In the genomic region with DNA sequence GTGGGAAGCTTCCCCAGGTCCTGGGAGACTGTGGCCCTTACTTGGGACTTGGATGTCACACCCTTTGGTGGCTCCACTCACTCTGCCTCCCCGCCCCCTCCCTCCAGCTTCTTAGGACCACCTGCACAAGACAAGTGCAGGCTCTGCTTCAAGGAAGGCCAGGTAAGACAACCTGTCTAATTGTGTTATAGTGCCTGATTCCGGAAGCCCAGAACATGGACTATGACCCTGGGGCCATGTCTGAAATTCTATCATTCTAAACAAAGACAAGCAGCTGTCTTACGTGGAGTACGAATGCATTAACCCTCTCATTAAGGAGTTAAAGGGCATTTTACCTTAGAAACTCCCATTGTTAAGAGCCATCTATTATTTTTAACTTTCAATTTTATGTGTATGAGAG, we compare ENCODE assay signal across 24 mouse cellular contexts. TPM values are rescaled to one million over a fixed set of nuclear protein-coding genes. Genes with fewer than 3 reads are reported as not detected.
DNase-seq lines count a peak whose midpoint lies in the region; ATAC-seq and TF ChIP-seq lines count a peak whose summit lies in the region.
"Had no signal": no experiment of that assay in that cellular context is flagged by ENCODE, and none has a peak within 500 bp of the region (broad histone marks: within the 10 kb centered on the region; RNA-seq: fewer than 3 reads in every experiment).

No protein-coding gene starts in this region.

- TF ChIP-seq CTCF in G1E (IDR thresholded peaks at IDR 0.05; ENCODE audit: low read depth, low read length), result no peak
- no peak for TF ChIP-seq CTCF in intestine, postnatal 0 days (IDR thresholded peaks at IDR 0.05; ENCODE audit: low read depth)

- DNase-seq in G1E (ENCODE audit: low spot score), result no peak
- no peak for DNase-seq in layer of hippocampus, postnatal 25 days (ENCODE audit: extremely low spot score in 1 of 2, low spot score in 1 of 2)
- no peak for DNase-seq in midbrain, embryonic 10.5 days (ENCODE audit: low spot score)
- no peak for DNase-seq in liver, embryonic 11.5 days (ENCODE audit: low spot score)
- no peak for DNase-seq in thymus, postnatal 14 days
- DNase-seq: adrenal gland, adult 2 months; adrenal gland, adult 8-10 months; adrenal gland, postnatal 10 days; adrenal gland, postnatal 14 days; adrenal gland, postnatal 25 days; adrenal gland, postnatal 36 days; B cell, adult 2 months; cerebellum, adult 11 months; cerebellum, adult 11-12 months; cerebellum, adult 18-20 months had no signal

- ATAC-seq in G1E (ENCODE audit: extremely low read depth, insufficient number of reproducible peaks, low FRiP score, poor library complexity, severe bottlenecking), result no peak
- 0 out of 2 replicates have a peak, but pooled peaks have one; percentile 39 for ATAC-seq in intestine, embryonic 15.5 days
- ATAC-seq in intestine, embryonic 16.5 days, result peak; percentile 60
- peak; percentile 62 for ATAC-seq in intestine, postnatal 0 days
- ATAC-seq in liver, embryonic 11.5 days (replicated peaks; ENCODE audit: low FRiP score), result no peak
- ATAC-seq: activated CD4-positive, CD25-positive, alpha-beta regulatory T cell, adult 4 months; CD4-positive, CD25-positive, alpha-beta regulatory T cell, adult 4 months; Patski had no signal

- no peak overlapping the region for H3K4me2 ChIP-seq in intestine, embryonic 15.5 days (replicated peaks)
- H3K4me2 ChIP-seq in intestine, embryonic 16.5 days (ENCODE audit: low read depth, low read length), result no peak overlapping the region
- H3K4me2 ChIP-seq in intestine, postnatal 0 days (replicated peaks; ENCODE audit: low read depth), result no peak overlapping the region
- no peak overlapping the region for H3K4me2 ChIP-seq in liver, embryonic 11.5 days

- H3K4me1 ChIP-seq in G1E (ENCODE audit: insufficient read depth, low read depth, low read length), result no peaks in the 10 kb centered on the region
- H3K4me1 ChIP-seq in intestine, embryonic 15.5 days (replicated peaks), result no peaks in the 10 kb centered on the region
- peaks cover 5% of the 10 kb centered on the region; the same call in 1 of the 2 replicates for H3K4me1 ChIP-seq in intestine, embryonic 16.5 days (ENCODE audit: control insufficient read depth, insufficient read depth, low read length)
- 0 out of 2 replicates have a peak, but pooled peaks cover 3% of the 10 kb centered on the region for H3K4me1 ChIP-seq in intestine, postnatal 0 days (replicated peaks; ENCODE audit: control insufficient read depth, insufficient read depth, low read length)
- H3K4me1 ChIP-seq in midbrain, embryonic 10.5 days, result no peaks in the 10 kb centered on the region
- H3K4me1 ChIP-seq in liver, embryonic 11.5 days (replicated peaks; ENCODE audit: control insufficient read depth, insufficient read depth, low read length), result no peaks in the 10 kb centered on the region

- H3K27ac ChIP-seq in intestine, embryonic 15.5 days, result no peak overlapping the region
- no peak overlapping the region for H3K27ac ChIP-seq in intestine, embryonic 16.5 days (ENCODE audit: low read length)
- H3K27ac ChIP-seq in intestine, postnatal 0 days (ENCODE audit: low read depth, low read length), result peak overlapping the region; percentile 35
- H3K27ac ChIP-seq in midbrain, embryonic 10.5 days (replicated peaks), result no peak overlapping the region
- no peak overlapping the region for H3K27ac ChIP-seq in liver, embryonic 11.5 days (ENCODE audit: low read depth, low read length)

- WGBS in intestine, embryonic 15.5 days, result 80% methylated on average over 4 of the region's 4 CpGs
- 71% methylated on average over 4 of the region's 4 CpGs for WGBS in intestine, embryonic 16.5 days
- WGBS in intestine, postnatal 0 days, result 56% methylated on average over 4 of the region's 4 CpGs
- WGBS in midbrain, embryonic 10.5 days, result 93% methylated on average over 4 of the region's 4 CpGs
- WGBS in liver, embryonic 11.5 days, result 91% methylated on average over 4 of the region's 4 CpGs

- no peaks in the 10 kb centered on the region for H3K9me3 ChIP-seq in G1E (replicated peaks)
- H3K9me3 ChIP-seq in intestine, embryonic 15.5 days, result no peaks in the 10 kb centered on the region
- no peaks in the 10 kb centered on the region for H3K9me3 ChIP-seq in intestine, embryonic 16.5 days (ENCODE audit: control insufficient read depth, low read length)
- no peaks in the 10 kb centered on the region for H3K9me3 ChIP-seq in intestine, postnatal 0 days (ENCODE audit: control insufficient read depth)
- no peaks in the 10 kb centered on the region for H3K9me3 ChIP-seq in midbrain, embryonic 10.5 days (replicated peaks)
- no peaks in the 10 kb centered on the region for H3K9me3 ChIP-seq in liver, embryonic 11.5 days (ENCODE audit: control insufficient read depth, low read length)

- H3K9ac ChIP-seq in intestine, embryonic 15.5 days, result no peak overlapping the region
- H3K9ac ChIP-seq in intestine, embryonic 16.5 days (ENCODE audit: low read depth, low read length), result no peak overlapping the region
- H3K9ac ChIP-seq in intestine, postnatal 0 days (ENCODE audit: low read depth, low read length), result no peak overlapping the region
- H3K9ac ChIP-seq in liver, embryonic 11.5 days (ENCODE audit: low read depth, low read length), result no peak overlapping the region

- H3K36me3 ChIP-seq in G1E (replicated peaks), result peaks cover 85% of the 10 kb centered on the region
- peaks cover 20% of the 10 kb centered on the region for H3K36me3 ChIP-seq in intestine, embryonic 15.5 days
- H3K36me3 ChIP-seq in intestine, embryonic 16.5 days (ENCODE audit: control insufficient read depth, insufficient read depth, low read length), result peaks cover 15% of the 10 kb centered on the region
- peaks cover 50% of the 10 kb centered on the region for H3K36me3 ChIP-seq in intestine, postnatal 0 days (ENCODE audit: control insufficient read depth, insufficient read depth)
- H3K36me3 ChIP-seq in midbrain, embryonic 10.5 days, result peaks cover 43% of the 10 kb centered on the region
- H3K36me3 ChIP-seq in liver, embryonic 11.5 days (ENCODE audit: control insufficient read depth, insufficient read depth, low read length), result peaks cover 45% of the 10 kb centered on the region

- no peaks in the 10 kb centered on the region for H3K27me3 ChIP-seq in G1E (ENCODE audit: insufficient read depth, low read length)
- no peaks in the 10 kb centered on the region for H3K27me3 ChIP-seq in intestine, embryonic 15.5 days (replicated peaks)
- H3K27me3 ChIP-seq in intestine, embryonic 16.5 days (replicated peaks; ENCODE audit: control insufficient read depth, insufficient read depth, low read length), result no peaks in the 10 kb centered on the region
- no peaks in the 10 kb centered on the region for H3K27me3 ChIP-seq in intestine, postnatal 0 days (replicated peaks; ENCODE audit: control insufficient read depth, insufficient read depth, low read length)
- H3K27me3 ChIP-seq in midbrain, embryonic 10.5 days (ENCODE audit: low read depth, poor library complexity, severe bottlenecking), result peaks cover 91% of the 10 kb centered on the region
- no peaks in the 10 kb centered on the region for H3K27me3 ChIP-seq in liver, embryonic 11.5 days (replicated peaks; ENCODE audit: control insufficient read depth, insufficient read depth, low read length)
- H3K27me3 ChIP-seq: CH12.LX, Patski had no signal

- peak overlapping the region; percentile 9; the same call in 1 of the 2 replicates for H3K4me3 ChIP-seq in G1E (ENCODE audit: low read depth, low read length)
- no peak overlapping the region for H3K4me3 ChIP-seq in intestine, embryonic 15.5 days (replicated peaks)
- no peak overlapping the region for H3K4me3 ChIP-seq in intestine, embryonic 16.5 days (ENCODE audit: low read length)
- no peak overlapping the region for H3K4me3 ChIP-seq in intestine, postnatal 0 days (ENCODE audit: low read depth, low read length)
- no peak overlapping the region for H3K4me3 ChIP-seq in midbrain, embryonic 10.5 days
- H3K4me3 ChIP-seq in liver, embryonic 11.5 days (ENCODE audit: low read depth, low read length), result no peak overlapping the region

RNA-seq across cellular contexts. Expression of a gene that starts 36.5 kb away (rescaled TPM):
- total RNA-seq in G1E (2014; fragmentation: Nextera tagmentation) (108 and 132 TPM in 2 replicates), G1E (2017) (483 and 581 TPM in 2 replicates)
- 437 and 460 TPM in 2 replicates for polyA plus RNA-seq in G1E (2012)
- 260 and 272 TPM in 2 replicates for polyA plus RNA-seq in intestine, embryonic 15.5 days (2015; fragmentation: Nextera tagmentation; extraction: Ambion mirVana)
- polyA plus RNA-seq in intestine, embryonic 16.5 days (2015; fragmentation: Nextera tagmentation; extraction: Ambion mirVana), result 241 and 256 TPM in 2 replicates
- 343 and 352 TPM in 2 replicates for polyA plus RNA-seq in intestine, postnatal 0 days (2015; fragmentation: Nextera tagmentation; extraction: Ambion mirVana)
- 100 to 1,000 TPM; 273 to 308 TPM for total RNA-seq in layer of hippocampus, postnatal 25 days (2021)
- polyA plus RNA-seq in midbrain, embryonic 10.5 days (2016; fragmentation: Nextera tagmentation; extraction: Ambion mirVana), result 187 and 190 TPM in 2 replicates
- 215 and 216 TPM in 2 replicates for polyA plus RNA-seq in liver, embryonic 11.5 days (2014; fragmentation: Nextera tagmentation; extraction: Ambion mirVana)

RNA-seq across cellular contexts. Expression of a gene that starts 43.2 kb away (rescaled TPM):
- total RNA-seq in G1E (2014; fragmentation: Nextera tagmentation) (41.5 and 42.6 TPM in 2 replicates), G1E (2017) (17.9 and 18.1 TPM in 2 replicates)
- 35.3 and 40.9 TPM in 2 replicates for polyA plus RNA-seq in G1E (2012)
- polyA plus RNA-seq in intestine, embryonic 15.5 days (2015; fragmentation: Nextera tagmentation; extraction: Ambion mirVana), result 42.0 and 47.0 TPM in 2 replicates
- 50.4 and 57.2 TPM in 2 replicates for polyA plus RNA-seq in intestine, embryonic 16.5 days (2015; fragmentation: Nextera tagmentation; extraction: Ambion mirVana)
- polyA plus RNA-seq in intestine, postnatal 0 days (2015; fragmentation: Nextera tagmentation; extraction: Ambion mirVana), result 22.2 and 30.4 TPM in 2 replicates
- total RNA-seq in layer of hippocampus, postnatal 25 days (2021), result 10 to 100 TPM; 46.3 to 47.5 TPM
- 14.5 and 17.6 TPM in 2 replicates for polyA plus RNA-seq in midbrain, embryonic 10.5 days (2016; fragmentation: Nextera tagmentation; extraction: Ambion mirVana)
- 46.3 and 51.9 TPM in 2 replicates for polyA plus RNA-seq in liver, embryonic 11.5 days (2014; fragmentation: Nextera tagmentation; extraction: Ambion mirVana)

RNA-seq across cellular contexts. Expression of a gene that starts 57.5 kb away (rescaled TPM):
- total RNA-seq in G1E (2014; fragmentation: Nextera tagmentation) (not detected in 2 replicates), G1E (2017) (not detected in 2 replicates)
- not detected in 2 replicates for polyA plus RNA-seq in G1E (2012)
- polyA plus RNA-seq in intestine, embryonic 15.5 days (2015; fragmentation: Nextera tagmentation; extraction: Ambion mirVana), result not detected in 2 replicates
- not detected in 2 replicates for polyA plus RNA-seq in intestine, embryonic 16.5 days (2015; fragmentation: Nextera tagmentation; extraction: Ambion mirVana)
- not detected in 2 replicates for polyA plus RNA-seq in intestine, postnatal 0 days (2015; fragmentation: Nextera tagmentation; extraction: Ambion mirVana)
- not detected for total RNA-seq in layer of hippocampus, postnatal 25 days (2021)
- not detected in 2 replicates for polyA plus RNA-seq in midbrain, embryonic 10.5 days (2016; fragmentation: Nextera tagmentation; extraction: Ambion mirVana)
- polyA plus RNA-seq in liver, embryonic 11.5 days (2014; fragmentation: Nextera tagmentation; extraction: Ambion mirVana), result not detected in 2 replicates
- total RNA-seq: adrenal gland, adult 18-20 months; adrenal gland, adult 2 months; adrenal gland, adult 8-10 months; adrenal gland, postnatal 10 days; adrenal gland, postnatal 14 days; adrenal gland, postnatal 25 days; adrenal gland, postnatal 36 days; CH12.LX; MEL had no signal
- polyA plus RNA-seq: adrenal gland, adult 2 months; CD4-positive, CD25-positive, alpha-beta regulatory T cell, adult 4 months had no signal

Comparison
In these comparisons a context has a peak if more than half of its experiments do, and no peak if none do; other contexts are left out.
1. ATAC-seq: peak in intestine, embryonic 15.5 days (single experiment), intestine, embryonic 16.5 days (single experiment) and intestine, postnatal 0 days (single experiment); none in G1E (single experiment) and liver, embryonic 11.5 days (single experiment).